Mouse (Mus musculus) CH12.LX (cell line): ENCODE measurements around the gene Celf2. TPM values are rescaled to one million over a fixed set of nuclear protein-coding genes. Genes with fewer than 3 reads are reported as not detected.

Source experiments
- DNase-seq: peaks from one replicate; pipeline ENCODE4 v3.0.0-alpha.2; 2013; ENCODE audit errors: extremely low read depth
- H3K27ac ChIP-seq: 2 replicates; pipeline ENCODE4 v1.5.1; 2012; ENCODE audit warnings: low read depth, mild to moderate bottlenecking, control low read depth, moderate library complexity; ENCODE audit not compliant: insufficient read depth
- H3K27me3 ChIP-seq: replicated peaks from 2 replicates; pipeline ENCODE3; 2012; ENCODE audit warnings: inconsistent platforms
- H3K36me3 ChIP-seq, 2 experiments: replicated peaks in 1 of 2; 2 replicates each; pipeline versions ENCODE3 to v1.6.1; 2012; ENCODE audit warnings: inconsistent platforms in 1 of 2, low read length in 1 of 2, mild to moderate bottlenecking in 1 of 2, mixed read lengths in 1 of 2, moderate library complexity in 1 of 2; ENCODE audit not compliant: control insufficient read depth in 1 of 2, insufficient read depth in 1 of 2
- H3K4me1 ChIP-seq, 2 experiments: 2 replicates each; pipeline ENCODE4 v1.6.1; 2012; ENCODE audit warnings: inconsistent platforms in 1 of 2, moderate library complexity in 1 of 2; ENCODE audit not compliant: insufficient read depth in 2 of 2, control insufficient read depth in 1 of 2
- H3K4me2 ChIP-seq: 2 replicates; pipeline ENCODE4 v1.6.1; 2012; ENCODE audit warnings: low read depth, mild to moderate bottlenecking, control low read depth; ENCODE audit not compliant: poor library complexity, insufficient read depth, severe bottlenecking
- H3K4me3 ChIP-seq, 3 experiments: fragments of 150-350 bp in 1 of 3; sonication (generic) in 1 of 3; replicated peaks in 1 of 3; 2 replicates each; pipeline versions ENCODE3 to v1.5.1; 2011 to 2012; ENCODE audit warnings: low read depth in 2 of 3, low read length in 2 of 3, mild to moderate bottlenecking in 2 of 3, moderate library complexity in 2 of 3, control low read depth in 1 of 3, improper control_type of control experiment in 1 of 3, inconsistent platforms in 1 of 3, mixed read lengths in 1 of 3; ENCODE audit not compliant: poor library complexity in 1 of 3
- H3K79me2 ChIP-seq: replicated peaks from 2 replicates; pipeline ENCODE4 v1.6.1; 2012; ENCODE audit warnings: mild to moderate bottlenecking, moderate library complexity; ENCODE audit not compliant: control insufficient read depth, poor library complexity, insufficient read depth, severe bottlenecking; ENCODE audit errors: extremely low read depth
- H3K9ac ChIP-seq: 2 replicates; pipeline ENCODE4 v1.6.1; 2012; ENCODE audit warnings: low read depth, mild to moderate bottlenecking, control low read depth, moderate library complexity; ENCODE audit not compliant: insufficient read depth
- H3K9me3 ChIP-seq: replicated peaks from 2 replicates; pipeline ENCODE3; 2012; ENCODE audit warnings: low read length, inconsistent platforms, mixed read lengths
- BHLHE40 ChIP-seq: IDR thresholded peaks from 2 replicates; pipeline ENCODE4 v1.6.1; 2011; ENCODE audit warnings: mild to moderate bottlenecking, low read depth, low read length, improper control_type of control experiment
- CHD1 ChIP-seq: IDR thresholded peaks from 2 replicates; pipeline ENCODE4 v1.6.1; 2012; ENCODE audit warnings: low read depth, low read length, improper control_type of control experiment, inconsistent platforms
- ELF1 ChIP-seq: IDR thresholded peaks from 2 replicates; pipeline ENCODE4 v1.6.1; 2014; ENCODE audit warnings: low read depth, mild to moderate bottlenecking, inconsistent platforms, low read length, improper control_type of control experiment
- EP300 ChIP-seq: IDR thresholded peaks from 2 replicates; pipeline ENCODE4 v1.6.1; 2011; ENCODE audit warnings: low read length, improper control_type of control experiment
- HCFC1 ChIP-seq: IDR thresholded peaks from 2 replicates; pipeline ENCODE4 v1.6.1; 2012; ENCODE audit warnings: low read depth, mild to moderate bottlenecking, inconsistent platforms, low read length, improper control_type of control experiment
- IRF4 ChIP-seq: IDR thresholded peaks from 2 replicates; pipeline ENCODE4 v1.6.1; 2014; ENCODE audit warnings: low read depth, mild to moderate bottlenecking, inconsistent platforms, low read length, improper control_type of control experiment
- JUN ChIP-seq: IDR thresholded peaks from 2 replicates; pipeline ENCODE4 v1.6.1; 2011; ENCODE audit warnings: low read depth, mild to moderate bottlenecking, low read length, improper control_type of control experiment, moderate library complexity; ENCODE audit not compliant: insufficient read depth
- KAT2A ChIP-seq: IDR thresholded peaks from 2 replicates; pipeline ENCODE4 v1.6.1; 2012; ENCODE audit warnings: low read length, improper control_type of control experiment, inconsistent platforms; ENCODE audit not compliant: insufficient replicate concordance
- MAZ ChIP-seq: IDR thresholded peaks from 2 replicates; pipeline ENCODE4 v1.6.1; 2012; ENCODE audit warnings: low read depth, mild to moderate bottlenecking, inconsistent platforms, low read length, improper control_type of control experiment, moderate library complexity
- MYC ChIP-seq: IDR thresholded peaks from 2 replicates; pipeline ENCODE4 v1.6.1; 2011; ENCODE audit warnings: low read depth, mild to moderate bottlenecking, improper control_type of control experiment, low read length
- NELFE ChIP-seq: IDR thresholded peaks from 2 replicates; pipeline ENCODE4 v1.6.1; 2011; ENCODE audit warnings: low read depth, low read length, improper control_type of control experiment
- RAD21 ChIP-seq: IDR thresholded peaks from 2 replicates; pipeline ENCODE4 v1.6.1; 2011; ENCODE audit warnings: low read depth, mild to moderate bottlenecking, low read length, improper control_type of control experiment, moderate library complexity
- SIN3A ChIP-seq: IDR thresholded peaks from 2 replicates; pipeline ENCODE4 v1.6.1; 2012; ENCODE audit warnings: low read length, improper control_type of control experiment, inconsistent platforms
- TBP ChIP-seq: conservative IDR thresholded peaks from 2 replicates; pipeline ENCODE4 v1.6.1; 2011; ENCODE audit warnings: low read depth, low read length, improper control_type of control experiment
- TCF12 ChIP-seq: IDR thresholded peaks from 2 replicates; pipeline ENCODE4 v1.6.1; 2014; ENCODE audit warnings: low read depth, mild to moderate bottlenecking, inconsistent platforms, low read length, improper control_type of control experiment
- USF1 ChIP-seq: IDR thresholded peaks from 2 replicates; pipeline ENCODE4 v1.6.1; 2014; ENCODE audit warnings: low read depth, mild to moderate bottlenecking, inconsistent platforms, low read length, improper control_type of control experiment
- ZKSCAN1 ChIP-seq: IDR thresholded peaks from 2 replicates; pipeline ENCODE4 v1.6.1; 2012; ENCODE audit warnings: low read depth, inconsistent platforms, low read length, improper control_type of control experiment, borderline replicate concordance
- ZMIZ1 ChIP-seq: IDR thresholded peaks from 2 replicates; pipeline ENCODE4 v1.6.1; 2012; ENCODE audit warnings: low read depth, mild to moderate bottlenecking, inconsistent platforms, low read length, improper control_type of control experiment
- ZNF384 ChIP-seq: IDR thresholded peaks from 2 replicates; pipeline ENCODE4 v1.6.1; 2012; ENCODE audit warnings: low read depth, low read length, improper control_type of control experiment, inconsistent platforms
- dilution Hi-C: fragments of 300-500 bp; cut with MboI; formaldehyde crosslinking; loops from 2 replicates; pipeline ENCODE4 v1.14.3; 2020; ENCODE audit warnings: low sequenced_read_pairs; ENCODE audit not compliant: extremely low pct_unique_long_range_greater_than_20kb, extremely low pct_ligation_motif_present
- in situ Hi-C: fragments of 300-500 bp; cut with MboI; formaldehyde crosslinking; loops from 3 replicates; pipeline ENCODE4 v1.14.3; 2019; ENCODE audit warnings: low sequenced_read_pairs, low pct_ligation_motif_present, low pct_unique_long_range_greater_than_20kb, mixed read lengths
- polyA plus RNA-seq: library from polyadenylated mRNA; unstranded; fragments of >175 nt; gene quantifications from 2 replicates; pipeline ENCODE4 v1.2.1, GENCODE M21; 2012; ENCODE audit warnings: low read depth; ENCODE audit not compliant: insufficient read length
- total RNA-seq, 2 experiments: library from RNA; depleted of rRNA; stranded (reverse); fragments of 300-350 nt in 1 of 2; fragments of >200 nt in 1 of 2; gene quantifications; 2 replicates each; pipeline ENCODE4 v1.2.3; 2012 to 2014

Celf2 gene
- total and polyA plus RNA-seq, 3 experiments = 51.0 to 143 (median 103) TPM

GRCm38 (mm10) chr2:7259616-7260015 lies 249.7 kb downstream of the Celf2 start:
- Histone ChIP-seq H3K27ac (no peak overlapping the region), H3K4me3 (no peak overlapping the region), H3K79me2 (no peaks in the 10 kb centered on the region), H3K27me3 (no peaks in the 10 kb centered on the region), H3K4me1 (no peaks in the 10 kb centered on the region), H3K9ac (no peak overlapping the region), H3K9me3 (no peaks in the 10 kb centered on the region), H3K4me2 (no peak overlapping the region), H3K36me3 (no peaks in the 10 kb centered on the region)
- in situ Hi-C loops (no loop called here), dilution Hi-C loops (no loop called here)
- DNase-seq = no peak
- TF ChIP-seq TCF12 = no peak
- no peak for TF ChIP-seq MYC
- TF ChIP-seq USF1 = no peak
- no peak for TF ChIP-seq BHLHE40
- no peak for TF ChIP-seq SIN3A
- TF ChIP-seq IRF4 = no peak
- no peak for TF ChIP-seq ZNF384
- no peak for TF ChIP-seq CHD1
- no peak for TF ChIP-seq ELF1
- TF ChIP-seq RAD21 = no peak
- TF ChIP-seq KAT2A = no peak
- no peak for TF ChIP-seq EP300
- TF ChIP-seq ZKSCAN1 = no peak

- Histone ChIP-seq H3K4me3 (no peak overlapping the region), H3K9me3 (no peaks in the 10 kb centered on the region), H3K36me3 (no peaks in the 10 kb centered on the region), H3K9ac (no peak overlapping the region), H3K27me3 (no peaks in the 10 kb centered on the region), H3K27ac (no peak overlapping the region), H3K4me1 (no peaks in the 10 kb centered on the region), H3K79me2 (no peaks in the 10 kb centered on the region), H3K4me2 (no peak overlapping the region)
- DNase-seq = no peak
- dilution Hi-C loops (no loop called here), in situ Hi-C loops (no loop called here)
- no peak for TF ChIP-seq MAZ
- no peak for TF ChIP-seq JUN
- TF ChIP-seq NELFE = no peak
- TF ChIP-seq TBP = no peak
- no peak for TF ChIP-seq HCFC1
- no peak for TF ChIP-seq ZMIZ1
- no peak for TF ChIP-seq ZNF384
- TF ChIP-seq SIN3A = no peak
- no peak for TF ChIP-seq CHD1
- no peak for TF ChIP-seq RAD21
These were observed 253.3 kb downstream of the Celf2 start for GRCm38 (mm10) chr2:7256023-7256422.
